7 mouse cellular contexts compared by ENCODE assay signal in the genomic region with DNA sequence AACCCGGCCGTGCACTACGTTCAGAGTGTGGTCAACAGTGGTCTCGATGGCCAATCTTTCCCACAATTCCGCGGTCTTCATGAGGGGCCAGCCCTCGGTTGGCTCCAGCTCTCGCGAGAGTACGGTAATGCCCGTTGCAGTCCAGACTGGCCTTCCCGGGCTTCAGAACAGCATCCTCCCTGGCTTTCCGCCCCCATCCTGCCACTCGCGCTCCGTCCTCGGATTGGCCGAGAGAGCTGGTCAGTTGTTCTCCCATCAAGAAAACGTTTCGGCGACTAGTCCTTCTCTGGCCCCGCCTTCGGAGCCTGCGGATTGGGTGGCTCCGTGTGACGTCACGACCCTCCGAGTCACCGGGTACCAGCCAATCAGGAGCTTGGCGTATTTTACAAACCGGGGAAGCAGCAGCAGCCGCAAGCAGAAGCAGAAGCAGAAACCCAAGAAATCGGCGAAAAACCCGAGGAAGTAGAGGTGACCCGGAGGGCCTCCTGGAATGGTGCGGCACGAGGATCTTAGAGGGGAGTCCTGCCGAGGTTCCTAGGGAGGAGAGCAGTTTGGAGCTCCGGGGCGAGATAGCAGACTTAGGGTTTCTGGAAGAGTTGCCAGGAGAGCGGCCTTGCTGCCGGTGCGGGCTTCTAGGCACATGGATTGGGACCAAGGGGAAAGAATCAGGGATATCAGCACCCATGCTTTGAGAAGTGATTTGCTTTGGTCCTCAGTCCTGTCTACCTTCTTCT. TPM values are rescaled to one million over a fixed set of nuclear protein-coding genes. Genes with fewer than 3 reads are reported as not detected.
DNase-seq lines count a peak whose midpoint lies in the region; ATAC-seq lines count a peak whose summit lies in the region.

No protein-coding gene starts in this region.

- H3K9ac ChIP-seq in embryonic facial prominence, embryonic 11.5 days (replicated peaks; ENCODE audit: low read length) = peak overlapping the region; percentile 80
- H3K9ac ChIP-seq in midbrain, embryonic 13.5 days (replicated peaks) = peak overlapping the region; percentile 83

- H3K4me3 ChIP-seq in embryonic facial prominence, embryonic 11.5 days (ENCODE audit: low read depth, low read length) = peak overlapping the region; percentile 46
- peak overlapping the region; percentile 73 for H3K4me3 ChIP-seq in limb, embryonic 10.5 days
- peak overlapping the region; percentile 51 for H3K4me3 ChIP-seq in midbrain, embryonic 13.5 days (replicated peaks)

- DNase-seq in adrenal gland, postnatal 14 days = peak; percentile 98
- DNase-seq in embryonic facial prominence, embryonic 11.5 days (ENCODE audit: low spot score) = peak; percentile 99
- DNase-seq in kidney, adult 11 months = peak; percentile 98
- peak; percentile 98 for DNase-seq in limb, embryonic 10.5 days (ENCODE audit: low spot score)
- peak; percentile 95 for DNase-seq in spleen, adult 12 weeks (ENCODE audit: low spot score)

- peak; percentile 95 for ATAC-seq in embryonic facial prominence, embryonic 11.5 days (replicated peaks; ENCODE audit: insufficient number of reproducible peaks, low FRiP score, low TSS enrichment, low read depth)
- ATAC-seq in granulocyte monocyte progenitor cell, adult 5-6 weeks (replicated peaks; ENCODE audit: poor library complexity, severe bottlenecking) = peak; percentile 96
- peak; percentile 99 for ATAC-seq in midbrain, embryonic 13.5 days

- peaks cover 4% of the 10 kb centered on the region for H3K4me1 ChIP-seq in embryonic facial prominence, embryonic 11.5 days (ENCODE audit: control insufficient read depth, insufficient read depth, low read length)
- peaks cover 29% of the 10 kb centered on the region for H3K4me1 ChIP-seq in limb, embryonic 10.5 days
- H3K4me1 ChIP-seq in midbrain, embryonic 13.5 days (replicated peaks) = peaks cover 15% of the 10 kb centered on the region

- peaks cover 5% of the 10 kb centered on the region for H3K36me3 ChIP-seq in embryonic facial prominence, embryonic 11.5 days (replicated peaks; ENCODE audit: control insufficient read depth, insufficient read depth, low read depth, low read length)
- peaks cover 34% of the 10 kb centered on the region for H3K36me3 ChIP-seq in limb, embryonic 10.5 days
- H3K36me3 ChIP-seq in midbrain, embryonic 13.5 days = peaks cover 8% of the 10 kb centered on the region; the same call in 1 of the 2 replicates

- peak overlapping the region; percentile 76 for H3K4me2 ChIP-seq in embryonic facial prominence, embryonic 11.5 days (ENCODE audit: low read depth, low read length)
- H3K4me2 ChIP-seq in midbrain, embryonic 13.5 days (replicated peaks) = peak overlapping the region; percentile 81

- no peaks in the 10 kb centered on the region for H3K27me3 ChIP-seq in embryonic facial prominence, embryonic 11.5 days (ENCODE audit: control insufficient read depth, insufficient read depth, low read length)
- no peaks in the 10 kb centered on the region for H3K27me3 ChIP-seq in limb, embryonic 10.5 days (ENCODE audit: low read depth, poor library complexity, severe bottlenecking)
- no peaks in the 10 kb centered on the region for H3K27me3 ChIP-seq in midbrain, embryonic 13.5 days

- no peaks in the 10 kb centered on the region for H3K9me3 ChIP-seq in embryonic facial prominence, embryonic 11.5 days (replicated peaks; ENCODE audit: control insufficient read depth, low read length)
- H3K9me3 ChIP-seq in limb, embryonic 10.5 days (replicated peaks) = no peaks in the 10 kb centered on the region
- no peaks in the 10 kb centered on the region for H3K9me3 ChIP-seq in midbrain, embryonic 13.5 days

- WGBS in embryonic facial prominence, embryonic 11.5 days = under 1% methylated on average over 44 of the region's 44 CpGs
- WGBS in limb, embryonic 10.5 days = under 1% methylated on average over 44 of the region's 44 CpGs
- under 1% methylated on average over 44 of the region's 44 CpGs for WGBS in midbrain, embryonic 13.5 days

- peak overlapping the region; percentile 92 for H3K27ac ChIP-seq in embryonic facial prominence, embryonic 11.5 days (replicated peaks; ENCODE audit: low read depth, low read length)
- H3K27ac ChIP-seq in limb, embryonic 10.5 days = peak overlapping the region; percentile 95
- peak overlapping the region; percentile 94 for H3K27ac ChIP-seq in midbrain, embryonic 13.5 days

RNA-seq across cellular contexts. Expression of a gene that starts 0.4 kb away (rescaled TPM):
- 6.3 and 6.9 TPM in 2 replicates for total RNA-seq in adrenal gland, postnatal 14 days (2021)
- 20.6 and 23.8 TPM in 2 replicates for polyA plus RNA-seq in embryonic facial prominence, embryonic 11.5 days (2014; fragmentation: Nextera tagmentation; extraction: Ambion mirVana)
- total RNA-seq in granulocyte monocyte progenitor cell, adult 5-6 weeks (2014; fragmentation: Nextera tagmentation) = 11.0 and 44.6 TPM in 2 replicates
- total RNA-seq in granulocyte monocyte progenitor cell, adult 5-6 weeks (2017) = 21.5 and 24.9 TPM in 2 replicates
- 54.8 and 56.2 TPM in 2 replicates for polyA plus RNA-seq in limb, embryonic 10.5 days (2016; fragmentation: Nextera tagmentation; extraction: Ambion mirVana)
- polyA plus RNA-seq in midbrain, embryonic 13.5 days (2015; fragmentation: Nextera tagmentation; extraction: Ambion mirVana) = 13.3 and 14.6 TPM in 2 replicates

RNA-seq across cellular contexts. Expression of a gene that starts 12.8 kb away (rescaled TPM):
- total RNA-seq in adrenal gland, postnatal 14 days (2021) = not detected in 2 replicates
- polyA plus RNA-seq in embryonic facial prominence, embryonic 11.5 days (2014; fragmentation: Nextera tagmentation; extraction: Ambion mirVana) = 1.0 and 1.1 TPM in 2 replicates
- total RNA-seq in granulocyte monocyte progenitor cell, adult 5-6 weeks (2014; fragmentation: Nextera tagmentation) = not detected in 2 replicates
- total RNA-seq in granulocyte monocyte progenitor cell, adult 5-6 weeks (2017) = not detected in 2 replicates
- 0.15 and 0.23 TPM in 2 replicates for polyA plus RNA-seq in limb, embryonic 10.5 days (2016; fragmentation: Nextera tagmentation; extraction: Ambion mirVana)
- polyA plus RNA-seq in midbrain, embryonic 13.5 days (2015; fragmentation: Nextera tagmentation; extraction: Ambion mirVana) = 10.1 and 13.7 TPM in 2 replicates

RNA-seq across cellular contexts. Expression of a gene that starts 18.2 kb away (rescaled TPM):
- total RNA-seq in adrenal gland, postnatal 14 days (2021) = 7.1 and 13.9 TPM in 2 replicates
- 0.18 and 0.56 TPM in 2 replicates for polyA plus RNA-seq in embryonic facial prominence, embryonic 11.5 days (2014; fragmentation: Nextera tagmentation; extraction: Ambion mirVana)
- not detected in 2 replicates for total RNA-seq in granulocyte monocyte progenitor cell, adult 5-6 weeks (2014; fragmentation: Nextera tagmentation)
- not detected in 2 replicates for total RNA-seq in granulocyte monocyte progenitor cell, adult 5-6 weeks (2017)
- polyA plus RNA-seq in limb, embryonic 10.5 days (2016; fragmentation: Nextera tagmentation; extraction: Ambion mirVana) = 1.4 and 2.1 TPM in 2 replicates
- polyA plus RNA-seq in midbrain, embryonic 13.5 days (2015; fragmentation: Nextera tagmentation; extraction: Ambion mirVana) = 1.7 and 1.8 TPM in 2 replicates

RNA-seq across cellular contexts. Expression of a gene that starts 19.8 kb away (rescaled TPM):
- 6.5 and 25.2 TPM in 2 replicates for total RNA-seq in adrenal gland, postnatal 14 days (2021)
- 17.1 and 20.6 TPM in 2 replicates for polyA plus RNA-seq in embryonic facial prominence, embryonic 11.5 days (2014; fragmentation: Nextera tagmentation; extraction: Ambion mirVana)
- total RNA-seq in granulocyte monocyte progenitor cell, adult 5-6 weeks (2014; fragmentation: Nextera tagmentation) = not detected in 2 replicates
- not detected in 2 replicates for total RNA-seq in granulocyte monocyte progenitor cell, adult 5-6 weeks (2017)
- polyA plus RNA-seq in limb, embryonic 10.5 days (2016; fragmentation: Nextera tagmentation; extraction: Ambion mirVana) = 0.16 TPM in 1 of 2 replicates, not detected in the other
- polyA plus RNA-seq in midbrain, embryonic 13.5 days (2015; fragmentation: Nextera tagmentation; extraction: Ambion mirVana) = 7.5 and 8.2 TPM in 2 replicates

RNA-seq across cellular contexts. Expression of a gene that starts 45.1 kb away (rescaled TPM):
- total RNA-seq in adrenal gland, postnatal 14 days (2021) = 200 and 223 TPM in 2 replicates
- 132 and 138 TPM in 2 replicates for polyA plus RNA-seq in embryonic facial prominence, embryonic 11.5 days (2014; fragmentation: Nextera tagmentation; extraction: Ambion mirVana)
- total RNA-seq in granulocyte monocyte progenitor cell, adult 5-6 weeks (2014; fragmentation: Nextera tagmentation) = 117 and 131 TPM in 2 replicates
- total RNA-seq in granulocyte monocyte progenitor cell, adult 5-6 weeks (2017) = 109 and 120 TPM in 2 replicates
- polyA plus RNA-seq in limb, embryonic 10.5 days (2016; fragmentation: Nextera tagmentation; extraction: Ambion mirVana) = 133 and 138 TPM in 2 replicates
- polyA plus RNA-seq in midbrain, embryonic 13.5 days (2015; fragmentation: Nextera tagmentation; extraction: Ambion mirVana) = 37.3 and 41.4 TPM in 2 replicates

Comparison
In these comparisons a context has a peak if more than half of its experiments do, and no peak if none do; other contexts are left out.
1. Peak in every context shown above with its lines: DNase-seq, ATAC-seq, H3K4me3 ChIP-seq and H3K27ac ChIP-seq.